Mouse (Mus musculus): Measurements from ENCODE around the gene Slc25a48.

GRCm38 (mm10) chr13:56488012-56488411 is 49.9 kb downstream of the Slc25a48 start:
- TF ChIP-seq CTCF (IDR thresholded peaks at IDR 0.05; ENCODE audit: low read depth) (no peak), EP300 (optimal IDR thresholded peaks at IDR 0.05) (no peak)

Data from stomach, postnatal 0 days (tissue).